Mouse (Mus musculus) bone marrow macrophage, adult 2 months (primary cell): ENCODE measurements around the gene En1.

Experiments used
- CTCF ChIP-seq: IDR thresholded peaks from 2 replicates; pipeline ENCODE4 v1.5.1; 2012; ENCODE audit warnings: low read depth, mild to moderate bottlenecking, low read length, moderate library complexity
- POLR2A ChIP-seq: IDR thresholded peaks from 2 replicates; pipeline ENCODE4 v1.6.1; 2012; ENCODE audit warnings: mild to moderate bottlenecking, low read depth, low read length, borderline replicate concordance

- TF ChIP-seq POLR2A (no peak), CTCF (no peak)
Observed at GRCm38 (mm10) chr1:120628821-120629220, 26.6 kb downstream of the En1 start.
